Mouse (Mus musculus): ENCODE measurements around the gene Cr1l. TPM values are rescaled to one million over a fixed set of nuclear protein-coding genes. Genes with fewer than 3 reads are reported as not detected.

Gene Cr1l
- polyA plus RNA-seq, 1 experiment: 8.2 TPM

GRCm38 (mm10) chr1:195082142-195082541, 49.2 kb downstream of the Cr1l start:
- Histone ChIP-seq H3K27ac (ENCODE audit: control insufficient read depth, insufficient read depth, low read depth, low read length) (no peak overlapping the region), H3K4me1 (ENCODE audit: control insufficient read depth, insufficient read depth, low read length) (no peaks in the 10 kb centered on the region), H3K4me3 (ENCODE audit: control insufficient read depth, low read depth, low read length) (no peak overlapping the region), H3K27me3 (ENCODE audit: control insufficient read depth, insufficient read depth, low read length) (no peaks in the 10 kb centered on the region), H3K36me3 (ENCODE audit: control insufficient read depth, insufficient read depth, low read length) (no peaks in the 10 kb centered on the region)
- TF ChIP-seq CTCF (IDR thresholded peaks at IDR 0.05; ENCODE audit: control insufficient read depth, insufficient read depth, insufficient replicate concordance, low read depth, low read length): no peak
- no peak for TF ChIP-seq POLR2A (IDR thresholded peaks at IDR 0.05; ENCODE audit: control insufficient read depth, low read depth, low read length)

Other genes with a start within 250 kb of the Cr1l start
- 7.7 and 7.9 TPM in 2 replicates for gene Cd34, start 192.8 kb downstream of the Cr1l start, polyA plus RNA-seq (2012; rRNA removed)
- gene Cd46, start 39.3 kb downstream of the Cr1l start, polyA plus RNA-seq (2012; rRNA removed): 8.0 and 11.3 TPM in 2 replicates
- 0.96 and 1.6 TPM in 2 replicates for gene Cr2, start 45.1 kb upstream of the Cr1l start, polyA plus RNA-seq (2012; rRNA removed)

All from testis, adult 2 months (tissue).